Mouse (Mus musculus): Measurements from ENCODE around the gene Ephb1. TPM values are rescaled to one million over a fixed set of nuclear protein-coding genes. Genes with fewer than 3 reads are reported as not detected.

Ephb1 gene
- total RNA-seq, 2 experiments from 2014 or later: 0.48 to 1.0 TPM

DNA sequence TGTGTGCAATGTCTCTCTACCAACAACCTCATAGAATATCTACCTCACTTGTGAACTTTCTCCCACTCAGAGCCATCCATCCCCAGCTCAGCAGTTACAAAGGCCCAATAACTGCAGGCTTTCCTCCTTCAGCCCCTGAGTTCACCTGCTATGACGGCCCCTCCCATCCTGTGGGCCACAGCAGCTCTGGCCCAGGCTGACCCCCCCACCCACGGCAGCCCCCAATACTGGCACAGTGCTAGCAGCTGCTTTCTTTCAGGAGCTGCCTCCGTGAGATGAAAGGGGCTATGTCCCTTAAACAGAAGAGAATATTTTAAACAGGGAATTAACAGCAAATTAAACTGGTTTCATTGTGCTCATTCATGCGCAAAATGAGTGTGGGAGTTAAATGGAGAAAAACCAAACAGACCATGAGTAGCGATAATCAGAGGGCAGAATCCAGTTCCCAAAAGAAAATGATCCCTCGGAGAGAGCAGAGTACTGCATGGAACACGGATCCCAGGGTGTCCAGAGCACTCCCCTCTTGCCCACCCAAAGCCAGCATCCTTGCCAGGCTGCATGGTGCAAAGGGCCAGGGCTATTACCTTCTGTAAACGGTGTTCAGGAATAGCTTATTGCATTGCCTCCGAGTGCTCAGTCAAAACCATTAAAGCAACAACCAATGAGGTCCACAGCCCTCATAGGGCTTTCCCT, 105.2 kb downstream of the Ephb1 start:
- DNase-seq: no peak
- no peak for TF ChIP-seq CTCF (IDR thresholded peaks at IDR 0.05)
- intact Hi-C loops (cut with DNase I): no loop called here
- Histone ChIP-seq H3K27ac (no peak overlapping the region), H3K4me3 (no peak overlapping the region)

DNA sequence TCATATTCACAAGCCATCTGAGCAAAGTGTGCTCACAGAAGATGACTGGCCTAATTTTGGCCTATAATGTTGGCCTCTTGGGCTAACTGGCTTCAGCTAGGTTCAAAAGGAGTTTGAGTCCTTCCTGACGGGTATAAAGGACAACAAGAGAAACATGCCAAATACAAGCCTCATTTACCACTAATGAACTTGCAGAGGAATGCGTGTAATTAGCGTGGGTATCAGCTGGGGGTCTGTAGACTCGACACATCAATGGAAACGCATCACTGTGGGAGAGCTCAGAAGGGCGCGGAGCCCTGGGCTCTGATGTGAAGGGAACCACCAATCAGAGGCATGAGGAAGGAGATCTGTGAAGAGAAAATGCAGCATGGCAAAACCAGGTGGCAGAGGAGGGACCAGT, 108.9 kb downstream of the Ephb1 start:
- Histone ChIP-seq H3K4me3 (no peak overlapping the region), H3K27ac (no peak overlapping the region)
- no peak for TF ChIP-seq CTCF (IDR thresholded peaks at IDR 0.05)
- no peak for DNase-seq
- intact Hi-C loops (cut with DNase I): no loop called here

DNA sequence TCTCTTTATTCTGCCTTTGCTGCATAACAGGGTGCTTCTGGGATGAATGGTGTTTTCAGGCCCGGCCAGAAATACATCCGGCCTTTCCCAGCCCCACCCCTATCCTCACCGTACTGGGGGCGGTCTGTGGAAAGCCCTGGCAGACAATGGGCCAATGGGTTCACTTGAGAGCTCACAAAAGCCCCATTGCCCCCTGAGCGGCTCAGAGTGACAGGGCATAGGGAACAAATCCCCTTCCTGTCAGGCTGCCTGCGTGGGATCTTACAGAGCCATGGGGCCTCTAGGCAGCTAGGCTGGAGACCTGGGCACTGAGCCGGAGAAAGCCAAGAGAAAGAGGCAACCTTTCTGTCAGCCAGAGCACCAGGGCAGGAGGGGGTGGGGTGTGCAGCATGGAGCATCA, 111.2 kb downstream of the Ephb1 start:
- TF ChIP-seq CTCF (IDR thresholded peaks at IDR 0.05): no peak
- intact Hi-C loops (cut with DNase I): no loop called here

DNA sequence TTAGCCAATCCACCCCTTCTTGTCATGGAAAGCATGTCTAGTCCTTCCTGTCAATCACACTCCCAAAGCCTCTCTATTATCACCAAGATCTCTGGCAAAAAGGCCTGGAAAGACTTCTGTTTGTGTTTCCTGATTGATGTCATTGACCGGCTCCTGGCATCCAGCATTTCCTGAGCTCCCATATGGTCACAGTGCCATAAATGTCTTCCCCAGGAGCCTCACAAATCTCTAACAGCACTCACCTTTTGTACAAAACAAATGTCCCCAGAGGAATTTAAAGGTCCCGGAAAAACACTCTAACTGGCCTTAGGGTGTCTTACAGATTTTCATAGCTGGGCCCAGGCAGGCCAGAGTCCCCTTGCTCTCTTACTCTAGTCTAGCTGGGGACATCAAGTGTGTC, 112.9 kb downstream of the Ephb1 start:
- Histone ChIP-seq H3K4me3 (no peak overlapping the region), H3K27ac (no peak overlapping the region)
- intact Hi-C loops (cut with DNase I): no loop called here
- no peak for DNase-seq
- TF ChIP-seq CTCF (IDR thresholded peaks at IDR 0.05): no peak

More for the DNA sequence above, 111.2 kb downstream of the Ephb1 start:
- H3K4me3 ChIP-seq: no peak overlapping the region
- no peak for DNase-seq
- H3K27ac ChIP-seq: no peak overlapping the region

DNA sequence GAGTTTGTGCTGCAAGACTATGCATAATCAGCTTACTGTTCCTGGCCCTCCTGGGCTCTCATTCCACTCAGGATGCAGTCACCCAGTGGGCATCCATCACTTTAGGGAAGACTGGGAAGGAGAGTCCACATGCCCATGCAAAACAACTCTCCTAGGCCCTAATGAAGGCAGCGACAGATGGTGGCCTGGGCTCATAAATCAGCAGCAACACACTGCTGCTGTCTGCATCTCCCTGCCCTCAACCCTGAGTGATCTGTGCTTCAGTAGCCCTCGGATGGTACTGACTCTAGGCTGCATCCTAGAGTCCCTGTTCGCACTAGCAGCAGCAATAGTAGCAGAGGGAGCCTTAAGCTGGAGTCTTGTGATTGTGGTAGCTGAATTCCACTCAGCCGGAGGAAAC, 114.3 kb downstream of the Ephb1 start:
- H3K27ac ChIP-seq: no peak overlapping the region
- DNase-seq: no peak
- no peak for TF ChIP-seq CTCF (IDR thresholded peaks at IDR 0.05)
- no peak overlapping the region for H3K4me3 ChIP-seq
- intact Hi-C loops (cut with DNase I): no loop called here

DNA sequence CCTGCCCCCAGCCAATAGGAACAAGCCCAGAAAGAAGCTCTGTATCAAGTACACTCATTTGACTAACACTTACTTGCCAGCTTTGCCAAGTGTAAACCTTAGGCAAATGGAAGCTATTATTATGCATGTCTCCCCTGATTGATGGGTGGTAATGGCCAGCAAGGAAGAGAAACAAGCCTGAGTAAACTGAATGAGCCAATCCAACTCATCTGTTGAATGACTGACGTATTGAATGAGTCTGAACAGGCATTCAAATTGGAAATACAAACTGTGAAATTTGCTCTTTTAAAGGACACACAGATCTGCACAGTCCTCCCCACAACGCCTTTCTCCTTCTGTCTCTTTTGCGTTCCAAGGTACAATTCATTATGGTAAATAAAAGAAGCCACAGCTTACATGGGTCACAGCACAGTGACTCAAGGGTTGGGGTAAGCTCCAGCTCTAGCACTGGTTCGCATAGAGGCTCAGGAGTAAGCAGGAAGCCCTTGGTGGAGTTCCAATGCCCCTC, 119.0 kb downstream of the Ephb1 start:
- intact Hi-C loops (cut with DNase I): no loop called here
- H3K4me3 ChIP-seq: no peak overlapping the region
- DNase-seq: no peak

DNA sequence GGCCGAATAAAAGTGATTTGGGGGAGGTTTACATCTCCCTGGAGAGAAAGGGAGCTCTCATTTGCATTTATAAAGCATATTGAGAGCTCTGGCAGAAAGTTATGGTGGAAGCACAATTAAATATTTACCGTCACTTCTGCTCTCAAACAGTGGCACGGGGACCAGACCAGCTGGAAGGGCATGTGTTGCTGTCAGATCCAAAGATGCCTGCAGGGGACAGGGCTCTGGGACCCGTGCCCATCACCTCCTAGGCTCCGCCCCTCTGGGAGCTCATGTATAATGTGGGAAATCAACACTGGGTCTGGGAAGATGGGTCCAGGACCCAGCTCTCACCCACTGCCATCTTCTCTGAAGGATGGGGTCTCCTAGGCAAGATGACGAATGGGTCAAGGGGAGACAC, 123.2 kb downstream of the Ephb1 start:
- DNase-seq: no peak
- Histone ChIP-seq H3K27ac (no peak overlapping the region), H3K4me3 (no peak overlapping the region)
- intact Hi-C loops (cut with DNase I): no loop called here
- TF ChIP-seq CTCF (IDR thresholded peaks at IDR 0.05): no peak

More for the DNA sequence above, 119.0 kb downstream of the Ephb1 start:
- H3K27ac ChIP-seq: no peak overlapping the region
- no peak for TF ChIP-seq CTCF (IDR thresholded peaks at IDR 0.05)

DNA sequence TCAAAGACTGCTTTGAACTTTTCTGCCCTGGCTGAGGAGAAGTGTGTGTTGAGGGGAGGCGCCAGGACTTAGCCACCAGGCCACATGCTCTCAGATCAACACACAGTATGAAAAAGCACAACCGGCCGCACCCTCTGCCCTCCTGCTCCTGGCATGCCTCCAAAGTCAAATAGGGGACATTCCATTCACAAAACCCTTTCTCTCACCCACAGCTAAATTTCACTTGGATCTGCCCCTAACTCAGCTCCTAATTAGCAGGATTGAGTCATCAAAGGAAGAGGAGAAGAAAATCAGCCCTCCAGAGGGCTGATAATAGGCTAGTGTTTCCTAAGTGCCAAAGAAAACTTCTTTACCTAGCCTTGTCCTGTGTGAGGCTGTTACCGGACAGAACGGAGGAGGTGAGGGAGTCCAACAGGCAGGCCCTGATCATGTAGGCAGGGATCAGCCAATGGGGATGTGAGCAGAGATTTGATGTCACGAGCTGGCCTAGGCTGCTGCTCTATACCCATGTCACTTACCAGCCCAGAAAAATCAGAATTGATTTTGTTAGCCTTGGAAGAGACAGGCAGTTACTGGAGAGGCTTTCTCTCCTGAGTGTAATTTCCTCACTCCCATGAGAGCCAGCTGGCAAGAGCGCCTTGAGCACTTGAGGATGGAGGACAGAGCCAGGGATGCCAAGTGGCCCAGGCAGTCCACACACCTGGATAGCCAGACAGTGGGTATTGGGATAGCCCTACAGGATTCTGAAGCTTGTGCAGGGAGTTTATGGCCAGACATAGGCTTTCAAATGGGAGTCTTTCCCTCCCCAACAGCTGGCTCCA, 137.5 kb downstream of the Ephb1 start:
- intact Hi-C loops (cut with DNase I): no loop called here
- TF ChIP-seq CTCF (IDR thresholded peaks at IDR 0.05): no peak
- H3K4me3 ChIP-seq: no peak overlapping the region
- DNase-seq: no peak
- no peak overlapping the region for H3K27ac ChIP-seq

DNA sequence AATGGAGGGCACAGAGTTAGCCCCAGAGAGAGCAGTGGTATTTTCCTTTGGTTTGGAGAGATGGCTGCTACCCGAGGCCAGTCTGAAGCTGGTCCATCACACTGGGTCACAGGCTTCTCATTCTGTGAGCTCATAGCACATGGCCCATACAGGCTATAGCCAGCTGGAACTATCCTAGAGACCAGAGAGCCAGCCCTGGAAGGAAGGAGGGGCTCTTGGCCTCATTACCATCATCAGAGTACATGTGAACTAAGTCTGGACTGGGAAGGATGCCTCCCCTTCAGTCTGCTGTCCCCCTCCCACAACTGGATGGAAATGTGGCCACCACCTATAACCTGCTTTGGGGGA, 142.5 kb downstream of the Ephb1 start:
- intact Hi-C loops (cut with DNase I): no loop called here
- no peak for DNase-seq
- H3K27ac ChIP-seq: no peak overlapping the region
- no peak overlapping the region for H3K4me3 ChIP-seq
- no peak for TF ChIP-seq CTCF (IDR thresholded peaks at IDR 0.05)

DNA sequence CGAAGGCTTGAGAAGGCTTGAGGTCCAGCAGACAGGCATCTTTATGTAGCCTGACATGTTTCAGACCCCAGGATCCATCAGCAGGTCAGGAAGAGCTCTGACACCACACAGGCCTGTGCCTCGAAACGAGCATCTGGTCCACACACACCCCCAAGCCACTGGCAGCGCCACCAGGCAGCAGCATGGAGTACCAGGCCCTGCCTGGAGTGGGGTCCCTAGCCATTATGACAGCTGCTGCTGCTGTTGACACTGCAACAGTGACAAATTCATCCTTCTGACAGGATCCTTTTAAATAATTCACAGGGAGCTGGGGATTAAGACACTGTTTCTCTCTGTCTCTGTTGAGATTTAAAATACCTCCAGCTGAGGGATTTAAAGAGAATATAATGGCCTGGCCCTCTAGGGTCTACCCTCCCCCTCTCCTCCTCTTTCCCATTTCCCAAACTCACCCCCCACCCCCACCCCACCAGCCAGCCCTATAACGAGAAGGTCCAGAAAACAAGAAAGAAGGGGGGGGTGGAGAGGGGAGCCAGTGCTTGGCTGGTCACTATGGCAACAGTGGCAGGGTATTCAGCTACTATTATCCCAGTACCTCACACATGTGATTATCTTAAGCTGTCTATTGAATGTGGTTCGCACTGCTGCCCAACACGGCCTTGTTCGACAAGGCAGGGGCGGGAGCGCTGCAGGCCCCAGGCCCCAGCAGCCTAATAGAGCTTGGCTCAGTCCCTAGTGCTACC, 143.0 kb downstream of the Ephb1 start:
- TF ChIP-seq CTCF (IDR thresholded peaks at IDR 0.05): no peak
- intact Hi-C loops (cut with DNase I): no loop called here
- no peak overlapping the region for H3K4me3 ChIP-seq
- DNase-seq: no peak
- H3K27ac ChIP-seq: no peak overlapping the region

DNA sequence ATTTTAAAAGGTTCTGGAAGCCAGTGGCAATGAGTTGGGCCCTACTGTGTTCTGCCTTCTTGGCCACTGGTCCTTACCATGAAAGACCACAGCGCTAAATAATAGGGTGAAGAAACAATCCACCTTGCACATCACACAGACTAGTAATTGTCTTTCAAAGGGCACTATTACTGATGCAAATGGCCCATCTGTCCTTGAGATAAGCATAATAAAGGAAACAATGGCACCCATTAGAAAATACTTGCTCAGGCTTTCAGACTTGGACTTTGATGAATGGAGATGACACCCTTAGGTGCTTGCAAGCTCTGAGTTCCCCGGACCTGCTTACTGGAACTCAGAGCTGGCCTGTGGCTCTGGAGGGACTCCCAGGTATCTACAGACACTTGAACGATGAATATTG, 149.0 kb downstream of the Ephb1 start:
- DNase-seq: no peak
- no peak overlapping the region for H3K27ac ChIP-seq
- no peak overlapping the region for H3K4me3 ChIP-seq
- no peak for TF ChIP-seq CTCF (IDR thresholded peaks at IDR 0.05)
- intact Hi-C loops (cut with DNase I): no loop called here

DNA sequence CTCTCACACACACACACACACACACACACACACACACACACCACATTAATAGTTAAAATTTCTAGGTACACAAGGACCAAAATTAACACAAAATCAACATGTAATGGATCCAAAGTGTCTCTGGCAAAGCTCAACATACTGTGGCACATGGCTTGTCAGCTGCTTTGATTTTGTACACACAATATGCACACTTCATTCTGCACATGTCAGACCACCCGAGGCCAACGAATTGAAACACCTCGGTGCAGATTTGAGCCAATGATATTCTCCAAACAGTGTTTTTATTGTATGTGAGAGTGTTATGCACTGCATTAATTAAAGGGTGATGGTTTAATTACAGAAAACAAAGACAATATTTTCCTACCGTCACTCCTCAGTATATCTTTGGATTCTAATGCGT, 152.6 kb downstream of the Ephb1 start:
- intact Hi-C loops (cut with DNase I): no loop called here
- no peak for DNase-seq
- Histone ChIP-seq H3K27ac (no peak overlapping the region), H3K4me3 (no peak overlapping the region)
- TF ChIP-seq CTCF (IDR thresholded peaks at IDR 0.05): no peak

DNA sequence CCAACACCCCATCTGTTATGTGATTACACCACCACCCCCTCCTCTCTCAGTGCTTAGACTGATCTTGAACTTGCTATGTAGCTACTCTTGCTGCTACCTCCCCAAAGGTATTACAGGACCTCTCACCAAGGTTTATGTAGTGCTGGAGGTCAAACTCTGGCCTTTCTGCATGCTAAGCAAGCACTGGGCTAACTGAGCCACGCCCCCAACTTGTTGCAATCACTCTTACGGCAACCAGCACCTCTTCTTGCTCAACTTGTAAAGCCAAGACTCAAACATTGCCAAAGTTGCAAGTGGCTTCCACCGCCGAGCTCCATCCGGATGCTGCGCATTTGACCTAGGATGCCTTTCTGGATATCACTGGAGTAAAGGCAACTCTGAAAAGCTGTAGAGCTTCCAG, 157.6 kb downstream of the Ephb1 start:
- no peak for TF ChIP-seq CTCF (IDR thresholded peaks at IDR 0.05)
- DNase-seq: peak; percentile 29
- intact Hi-C loops (cut with DNase I): no loop called here
- Histone ChIP-seq H3K27ac (no peak overlapping the region), H3K4me3 (no peak overlapping the region)

Data from gastrocnemius, adult 2 months (tissue).